Mouse (Mus musculus) neural tube, embryonic 13.5 days (tissue): Measurements from ENCODE around the gene Des. TPM values are rescaled to one million over a fixed set of nuclear protein-coding genes. Genes with fewer than 3 reads are reported as not detected.

ENCODE experiments used
- ATAC-seq: fragments of 200-750 bp; cut with Nextera tagmentation; 2 replicates; pipeline ENCODE4 v1.8.0; 2017; ENCODE audit warnings: low read depth, mild to moderate bottlenecking, moderate TSS enrichment, moderate library complexity
- H3K27ac ChIP-seq: fragments of 300-500 bp; sonication (generic); replicated peaks from 2 replicates; pipeline ENCODE4 v1.5.1; 2015; ENCODE audit warnings: moderate library complexity, mild to moderate bottlenecking, inconsistent platforms
- H3K27me3 ChIP-seq: fragments of 300-500 bp; sonication (generic); 2 replicates; pipeline ENCODE4 v1.6.1; 2015; ENCODE audit warnings: mild to moderate bottlenecking, inconsistent platforms
- H3K36me3 ChIP-seq: fragments of 300-500 bp; sonication (generic); 2 replicates; pipeline ENCODE4 v1.6.1; 2015; ENCODE audit warnings: mild to moderate bottlenecking, inconsistent platforms
- H3K4me1 ChIP-seq: fragments of 300-500 bp; sonication (generic); replicated peaks from 2 replicates; pipeline ENCODE4 v1.6.1; 2015; ENCODE audit warnings: inconsistent platforms
- H3K4me2 ChIP-seq: fragments of 300-500 bp; sonication (generic); 2 replicates; pipeline ENCODE4 v1.6.1; 2015; ENCODE audit warnings: inconsistent platforms, mild to moderate bottlenecking, moderate library complexity
- H3K4me3 ChIP-seq: fragments of 300-500 bp; sonication (generic); 2 replicates; pipeline ENCODE4 v1.5.1; 2015; ENCODE audit warnings: mild to moderate bottlenecking, inconsistent platforms
- H3K9ac ChIP-seq: fragments of 300-500 bp; sonication (generic); 2 replicates; pipeline ENCODE4 v1.6.1; 2015; ENCODE audit warnings: moderate library complexity, mild to moderate bottlenecking, inconsistent platforms
- H3K9me3 ChIP-seq: fragments of 300-500 bp; sonication (generic); 2 replicates; pipeline ENCODE4 v1.6.1; 2016; ENCODE audit warnings: inconsistent platforms
- WGBS: fragments of 180-500 bp; shearing (Covaris S2); methylation state at CpG from one replicate; pipeline ENCODE4 v1.1.7; 2015; 5-methylcytosine and 5-hydroxymethylcytosine counted together
- polyA plus RNA-seq: library from polyadenylated mRNA; unstranded; fragments of >200 nt; fragmentation: Nextera tagmentation; extraction: Ambion mirVana; gene quantifications from 2 replicates; pipeline ENCODE4 v1.2.1, GENCODE M21; 2015

Des gene
- polyA plus RNA-seq, 1 experiment from 2014 or later, result 3.3 TPM

GRCm38 (mm10) chr1:75358009-75358408 lies 2.1 kb upstream of the Des start:
- H3K4me1 ChIP-seq, result peaks cover 11% of the 10 kb centered on the region
- no peak overlapping the region for H3K4me2 ChIP-seq
- peaks cover 56% of the 10 kb centered on the region for H3K27me3 ChIP-seq
- no peak overlapping the region for H3K27ac ChIP-seq
- 89% methylated on average over 4 of the region's 4 CpGs for WGBS
- ATAC-seq, result no peak
- H3K36me3 ChIP-seq, result no peaks in the 10 kb centered on the region
- H3K9ac ChIP-seq, result no peak overlapping the region
- no peak overlapping the region for H3K4me3 ChIP-seq
- H3K9me3 ChIP-seq, result no peaks in the 10 kb centered on the region

DNA sequence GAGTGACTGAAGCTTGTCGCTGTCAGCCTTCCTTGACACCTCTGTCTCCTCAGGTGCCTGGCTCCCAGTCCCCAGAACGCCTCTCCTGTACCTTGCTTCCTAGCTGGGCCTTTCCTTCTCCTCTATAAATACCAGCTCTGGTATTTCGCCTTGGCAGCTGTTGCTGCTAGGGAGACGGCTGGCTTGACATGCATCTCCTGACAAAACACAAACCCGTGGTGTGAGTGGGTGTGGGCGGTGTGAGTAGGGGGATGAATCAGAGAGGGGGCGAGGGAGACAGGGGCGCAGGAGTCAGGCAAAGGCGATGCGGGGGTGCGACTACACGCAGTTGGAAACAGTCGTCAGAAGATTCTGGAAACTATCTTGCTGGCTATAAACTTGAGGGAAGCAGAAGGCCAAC lies 783 bp upstream of the Des start:
- ATAC-seq, result no peak
- Histone ChIP-seq H3K4me2 (no peak overlapping the region), H3K36me3 (no peaks in the 10 kb centered on the region), H3K9ac (no peak overlapping the region), H3K27ac (no peak overlapping the region), H3K9me3 (no peaks in the 10 kb centered on the region), H3K4me1 (peaks cover 11% of the 10 kb centered on the region), H3K4me3 (no peak overlapping the region), H3K27me3 (peaks cover 62% of the 10 kb centered on the region)
- WGBS, result 74% methylated on average over 13 of the region's 13 CpGs

GRCm38 (mm10) chr1:75361123-75361522 lies 994 bp downstream of the Des start:
- H3K4me3 ChIP-seq, result peak overlapping the region; percentile 30; the same call in 1 of the 2 replicates
- no peak overlapping the region; the same call in 1 of the 2 replicates for H3K4me2 ChIP-seq

DNA sequence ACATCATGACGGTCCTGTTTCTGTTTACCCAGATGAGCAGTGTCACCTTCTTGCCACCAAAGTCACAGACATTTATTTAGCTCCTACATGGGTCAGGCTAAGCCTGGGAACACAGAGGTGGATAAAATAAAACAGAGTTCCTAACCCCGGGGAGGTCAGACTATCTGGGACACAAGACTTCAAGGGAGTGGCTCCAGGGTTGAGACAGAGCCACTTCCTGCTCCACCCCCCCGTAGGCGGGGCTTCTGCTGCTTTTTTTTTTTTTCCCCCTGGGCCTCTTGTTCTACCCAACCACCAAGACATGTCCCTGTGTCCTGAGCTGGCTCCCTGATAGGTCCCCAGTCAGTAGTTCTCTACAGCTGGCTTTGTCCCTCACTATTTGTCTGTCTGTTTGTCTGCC lies 1.6 kb downstream of the Des start:
- 43% methylated on average over 4 of the region's 4 CpGs for WGBS
- no peak overlapping the region for H3K4me3 ChIP-seq
- H3K4me2 ChIP-seq, result no peak overlapping the region
- no peaks in the 10 kb centered on the region for H3K9me3 ChIP-seq
- ATAC-seq, result no peak
- no peak overlapping the region for H3K27ac ChIP-seq
- H3K9ac ChIP-seq, result no peak overlapping the region
- H3K4me1 ChIP-seq, result peaks cover 17% of the 10 kb centered on the region
- peaks cover 68% of the 10 kb centered on the region for H3K27me3 ChIP-seq
- no peaks in the 10 kb centered on the region for H3K36me3 ChIP-seq

More at GRCm38 (mm10) chr1:75361123-75361522, 994 bp downstream of the Des start:
- Histone ChIP-seq H3K4me1 (peaks cover 17% of the 10 kb centered on the region), H3K27me3 (peaks cover 68% of the 10 kb centered on the region), H3K27ac (no peak overlapping the region), H3K9ac (no peak overlapping the region), H3K36me3 (no peaks in the 10 kb centered on the region), H3K9me3 (no peaks in the 10 kb centered on the region)
- WGBS, result 43% methylated on average over 4 of the region's 4 CpGs
- no peak for ATAC-seq

GRCm38 (mm10) chr1:75363868-75364267 lies 3.7 kb downstream of the Des start:
- Histone ChIP-seq H3K9me3 (no peaks in the 10 kb centered on the region), H3K27ac (no peak overlapping the region), H3K4me2 (no peak overlapping the region), H3K9ac (no peak overlapping the region), H3K4me1 (peaks cover 17% of the 10 kb centered on the region), H3K36me3 (no peaks in the 10 kb centered on the region), H3K27me3 (peaks cover 54% of the 10 kb centered on the region), H3K4me3 (no peak overlapping the region)
- 83% methylated on average over 3 of the region's 3 CpGs for WGBS
- no peak for ATAC-seq

DNA sequence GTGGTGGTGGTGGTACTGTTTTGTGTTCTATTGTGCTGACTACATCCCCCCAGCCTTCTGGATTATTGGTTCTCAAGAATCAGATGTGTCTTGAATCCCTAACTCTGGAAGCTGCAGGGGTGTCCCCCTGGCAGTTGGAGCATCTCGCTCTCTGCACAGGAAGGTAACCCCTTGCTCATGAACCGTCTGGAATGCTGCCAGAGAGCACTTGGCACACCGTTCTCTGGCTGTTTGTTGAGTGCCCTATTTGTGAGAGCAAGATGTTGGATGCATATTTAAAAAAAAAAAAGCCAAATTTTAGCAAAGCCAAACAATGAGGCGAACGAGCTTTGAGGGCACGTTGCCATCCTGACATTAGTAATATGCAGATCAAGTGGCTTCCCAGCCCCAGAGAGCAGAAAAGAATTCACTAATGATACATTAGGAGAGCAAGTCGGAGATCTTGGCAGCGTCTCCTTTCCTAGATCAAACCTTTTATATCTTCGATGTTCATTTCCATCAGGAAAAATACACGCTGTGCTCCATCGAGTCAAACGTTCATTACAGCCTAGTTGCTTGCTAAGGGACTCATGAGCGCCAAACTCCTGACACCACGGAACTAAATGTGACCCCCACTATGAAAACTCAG lies 5.5 kb downstream of the Des start:
- Histone ChIP-seq H3K36me3 (no peaks in the 10 kb centered on the region), H3K4me1 (peaks cover 19% of the 10 kb centered on the region), H3K27me3 (peaks cover 49% of the 10 kb centered on the region), H3K9me3 (no peaks in the 10 kb centered on the region), H3K4me2 (no peak overlapping the region), H3K9ac (no peak overlapping the region), H3K4me3 (no peak overlapping the region), H3K27ac (no peak overlapping the region)
- 69% methylated on average over 14 of the region's 14 CpGs for WGBS
- ATAC-seq, result no peak

GRCm38 (mm10) chr1:75369360-75369983 lies 9.3 kb downstream of the Des start:
- no peak for ATAC-seq
- H3K4me2 ChIP-seq, result no peak overlapping the region
- H3K36me3 ChIP-seq, result no peaks in the 10 kb centered on the region
- no peak overlapping the region for H3K9ac ChIP-seq
- H3K27ac ChIP-seq, result no peak overlapping the region
- 50% methylated on average over 25 of the region's 25 CpGs for WGBS
- H3K9me3 ChIP-seq, result no peaks in the 10 kb centered on the region
- H3K4me3 ChIP-seq, result no peak overlapping the region
- H3K27me3 ChIP-seq, result peaks cover 22% of the 10 kb centered on the region
- peaks cover 31% of the 10 kb centered on the region for H3K4me1 ChIP-seq

DNA sequence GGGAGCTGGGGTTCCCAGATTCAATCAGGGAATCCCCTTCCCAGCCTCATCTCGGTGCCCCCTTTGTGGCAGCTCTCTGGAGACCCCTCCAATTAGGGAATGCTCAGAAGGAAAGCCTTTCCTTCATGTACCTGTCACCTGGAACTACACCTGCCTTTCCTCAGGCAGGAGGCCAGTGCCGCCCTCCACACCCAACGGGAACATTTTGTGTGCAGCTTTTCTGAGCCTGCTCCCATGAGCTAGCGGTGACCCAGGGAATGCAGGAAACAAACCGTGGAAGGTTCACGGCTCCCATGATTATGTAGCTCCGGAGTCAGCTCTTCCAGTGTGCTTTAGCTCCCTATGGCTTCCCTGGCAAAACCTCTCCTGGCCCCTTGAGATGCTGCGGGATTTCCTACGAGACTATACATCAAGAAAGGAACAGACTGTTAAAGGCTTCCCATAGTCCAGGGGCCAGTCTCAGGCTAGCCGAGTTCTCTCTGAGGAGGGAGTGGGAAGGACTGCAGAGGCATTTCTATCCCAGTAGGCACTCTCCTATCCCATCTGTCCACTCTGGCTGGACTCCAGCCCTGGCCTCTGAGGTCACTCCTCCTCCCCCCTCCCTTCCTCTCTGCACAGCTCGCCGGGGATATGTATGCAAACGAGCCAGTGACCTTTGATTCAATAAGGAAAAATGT lies 10.0 kb downstream of the Des start:
- Histone ChIP-seq H3K9ac (no peak overlapping the region), H3K4me1 (peaks cover 37% of the 10 kb centered on the region), H3K36me3 (no peaks in the 10 kb centered on the region), H3K9me3 (no peaks in the 10 kb centered on the region), H3K4me2 (no peak overlapping the region), H3K27me3 (peaks cover 22% of the 10 kb centered on the region; the same call in 1 of the 2 replicates), H3K4me3 (no peak overlapping the region), H3K27ac (no peak overlapping the region)
- no peak for ATAC-seq
- WGBS, result 50% methylated on average over 13 of the region's 13 CpGs

GRCm38 (mm10) chr1:75371317-75372095 lies 11.4 kb downstream of the Des start:
- WGBS, result 52% methylated on average over 13 of the region's 13 CpGs
- ATAC-seq, result no peak
- Histone ChIP-seq H3K9me3 (no peaks in the 10 kb centered on the region), H3K27ac (no peak overlapping the region), H3K27me3 (peaks cover 31% of the 10 kb centered on the region), H3K36me3 (no peaks in the 10 kb centered on the region), H3K9ac (no peak overlapping the region), H3K4me3 (no peak overlapping the region), H3K4me2 (no peak overlapping the region), H3K4me1 (peaks cover 39% of the 10 kb centered on the region)

DNA sequence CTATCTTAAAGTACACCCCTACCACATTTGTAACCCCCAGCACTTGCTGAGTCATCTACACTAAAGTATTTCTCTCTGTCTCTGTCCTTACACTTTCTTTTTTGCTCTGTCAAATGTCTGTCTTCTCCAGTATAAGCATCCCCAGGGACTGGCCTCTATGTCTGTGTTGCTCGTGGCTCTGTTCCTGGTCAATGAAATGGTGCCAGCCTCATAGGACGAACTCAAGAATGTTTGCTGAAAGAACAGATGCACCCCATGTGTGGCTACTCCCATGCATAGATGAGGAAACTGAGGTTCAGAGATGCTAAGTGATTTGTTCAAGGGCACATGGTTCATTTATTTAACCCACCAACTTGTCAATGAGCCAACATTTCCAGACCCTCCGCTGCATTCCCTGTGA lies 12.3 kb downstream of the Des start:
- Histone ChIP-seq H3K9ac (no peak overlapping the region), H3K27me3 (peaks cover 40% of the 10 kb centered on the region), H3K9me3 (no peaks in the 10 kb centered on the region), H3K27ac (no peak overlapping the region), H3K36me3 (no peaks in the 10 kb centered on the region), H3K4me2 (no peak overlapping the region), H3K4me1 (peaks cover 39% of the 10 kb centered on the region), H3K4me3 (no peak overlapping the region)
- no peak for ATAC-seq
- 62% methylated on average over 3 of the region's 3 CpGs for WGBS

- H3K9ac ChIP-seq, result no peak overlapping the region
- ATAC-seq, result no peak
- H3K9me3 ChIP-seq, result no peaks in the 10 kb centered on the region
- H3K4me1 ChIP-seq, result peaks cover 39% of the 10 kb centered on the region
- peaks cover 44% of the 10 kb centered on the region for H3K27me3 ChIP-seq
- H3K36me3 ChIP-seq, result no peaks in the 10 kb centered on the region
- H3K4me2 ChIP-seq, result no peak overlapping the region
- H3K4me3 ChIP-seq, result no peak overlapping the region
- 30% methylated on average over 3 of the region's 3 CpGs for WGBS
- H3K27ac ChIP-seq, result peak overlapping the region; percentile 61
Measured at GRCm38 (mm10) chr1:75373276-75373675, 13.1 kb downstream of the Des start.
